Mouse (Mus musculus): ENCODE measurements at regions not wholly inside any gene's neighbourhood (a gene's known extent, or its start where the extent isn't known, plus 50 kb on each side); places are given as distances from the start of the nearest gene placed in this dataset.
A peak's percentile ranks its signal among the peaks of the same experiment; 100 is the strongest.

DNA sequence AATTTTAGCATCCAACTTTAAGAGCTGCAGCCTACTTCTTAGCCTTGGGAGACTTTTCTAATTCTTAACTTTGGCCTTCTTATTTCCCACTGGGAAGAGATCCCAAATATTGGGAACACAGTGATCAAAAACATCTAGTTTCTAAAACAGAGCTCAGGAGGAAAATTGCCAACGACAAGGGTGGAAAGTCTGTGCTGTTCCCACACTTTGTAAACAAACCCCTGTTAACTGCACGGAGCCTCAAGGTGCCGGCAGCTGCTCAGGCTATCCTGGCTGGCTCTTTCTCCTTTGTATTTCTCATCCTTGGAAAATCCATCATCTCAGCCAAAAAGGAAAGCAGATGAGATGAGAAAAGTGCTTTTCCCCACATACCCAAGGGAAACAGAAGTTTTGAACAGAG lies 84.9 kb downstream of the Impad1 start:
- DNase-seq (ENCODE audit: low read depth, low spot score) = no peak

DNA sequence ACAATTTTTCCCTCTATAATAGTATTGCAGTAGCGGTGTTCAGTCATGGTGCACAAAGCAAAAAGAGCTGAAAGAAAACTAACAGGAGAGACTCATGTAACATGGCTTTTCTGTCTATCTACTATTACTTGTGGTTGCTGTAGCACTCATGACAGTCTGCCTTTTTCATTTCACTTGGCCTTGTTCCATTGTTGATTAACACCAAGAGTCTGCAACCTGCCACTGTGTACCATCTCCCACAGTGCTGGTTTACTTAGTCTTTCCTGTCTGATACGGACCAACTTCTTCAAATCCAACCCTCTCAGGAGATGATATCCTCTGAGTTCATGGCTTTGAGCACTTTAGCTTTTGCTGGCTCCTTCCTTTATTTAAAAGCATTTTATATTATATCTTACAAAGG lies 94.1 kb downstream of the Impad1 start:
- DNase-seq (ENCODE audit: low read depth, low spot score) = no peak

DNA sequence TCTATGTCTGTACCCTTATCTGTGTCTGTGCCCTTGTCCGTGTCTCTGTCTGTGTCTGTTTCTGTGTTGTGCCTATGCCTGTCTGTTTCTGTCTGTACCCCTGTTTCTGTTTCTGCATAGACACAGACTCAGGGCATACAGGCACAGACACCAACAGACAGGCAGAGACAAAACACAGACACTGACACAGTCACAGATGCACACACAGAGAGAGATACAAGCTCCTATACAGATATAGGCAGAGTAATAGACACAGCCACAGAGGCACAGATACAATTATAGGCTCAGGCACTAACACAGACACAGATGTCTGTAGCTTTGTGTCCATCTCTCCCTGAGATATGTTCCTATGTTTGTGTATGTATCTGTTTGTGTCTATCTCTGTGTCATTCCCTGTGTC lies 97.7 kb downstream of the Impad1 start:
- DNase-seq (ENCODE audit: low read depth, low spot score) = no peak

DNA sequence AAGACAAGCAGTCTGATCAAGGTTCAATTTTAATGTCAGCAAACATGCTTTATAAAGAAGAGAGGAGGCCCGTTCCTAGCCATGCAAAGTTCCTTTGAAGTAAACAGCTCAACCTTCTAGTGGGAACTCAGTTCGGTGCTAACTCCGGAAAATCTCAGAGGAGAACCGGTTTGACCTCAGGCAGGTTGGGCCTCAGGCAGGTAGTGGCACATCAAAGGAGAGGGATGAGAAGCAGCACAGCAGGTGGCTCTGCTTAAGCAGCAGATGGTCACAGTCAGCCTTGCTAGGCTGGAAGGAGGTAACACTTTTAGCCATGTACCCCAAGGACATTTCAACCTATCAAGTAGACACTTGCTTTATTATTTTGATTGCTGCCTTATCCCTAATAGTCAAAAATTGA lies 106.2 kb downstream of the Impad1 start:
- peak; percentile 49 for DNase-seq (ENCODE audit: low read depth, low spot score)

DNA sequence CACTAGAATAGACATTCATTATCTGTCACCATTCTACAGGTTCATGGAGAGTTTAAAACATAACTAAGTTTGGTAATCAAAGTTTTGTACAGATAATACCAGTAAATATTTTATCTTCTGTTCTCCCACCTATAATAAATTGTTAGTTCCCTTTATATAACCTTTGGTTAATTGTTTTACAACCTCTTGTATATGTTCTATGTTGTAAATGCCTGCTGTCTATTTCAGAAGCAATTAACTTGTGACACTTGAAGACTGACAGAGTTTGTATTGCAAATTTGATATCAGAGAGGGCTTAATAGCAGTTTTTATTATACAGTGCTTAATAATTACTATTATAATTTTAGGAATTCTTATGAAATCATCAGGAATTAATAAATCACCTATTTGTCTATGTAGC lies 118.5 kb downstream of the Impad1 start:
- no peak for DNase-seq (ENCODE audit: low read depth, low spot score)

DNA sequence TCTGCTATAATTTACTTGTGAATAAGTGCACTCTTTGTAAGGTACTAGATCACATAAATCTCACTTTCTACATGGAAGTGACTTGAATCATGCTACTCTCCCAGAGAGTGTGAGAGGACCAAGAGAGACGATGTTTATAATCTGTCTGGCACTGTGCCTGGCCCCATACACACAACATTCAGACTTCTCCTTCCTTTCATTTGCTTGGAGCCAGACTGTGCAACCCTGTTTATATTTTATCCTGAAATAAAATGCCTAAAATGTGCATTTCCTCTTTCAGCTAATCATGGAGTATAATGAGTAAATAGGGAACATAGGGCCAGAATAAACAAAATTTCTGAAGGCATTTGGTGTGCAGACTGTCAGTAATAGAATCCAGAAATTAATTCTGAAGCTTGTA lies 142.9 kb downstream of the Impad1 start:
- no peak for DNase-seq (ENCODE audit: low read depth, low spot score)

DNA sequence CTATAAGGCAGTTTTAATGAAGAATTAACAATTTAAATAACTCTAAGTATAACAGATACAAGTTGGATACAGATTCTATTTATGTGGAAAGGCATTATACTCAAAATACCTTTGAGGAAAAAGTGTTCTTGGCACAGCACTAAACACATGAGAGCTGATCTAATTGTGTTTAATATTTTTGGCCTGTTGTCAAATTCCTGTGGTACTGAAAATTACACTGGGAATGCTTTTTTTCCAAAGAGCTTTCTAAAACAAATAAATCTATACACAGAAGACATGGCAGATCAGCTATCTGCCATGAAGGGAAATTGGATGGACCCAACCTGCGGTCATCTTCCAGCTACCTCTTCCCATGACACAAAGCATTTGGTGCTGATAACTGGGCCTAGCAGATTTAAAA lies 147.9 kb downstream of the Impad1 start:
- no peak for DNase-seq (ENCODE audit: low read depth, low spot score)

DNA sequence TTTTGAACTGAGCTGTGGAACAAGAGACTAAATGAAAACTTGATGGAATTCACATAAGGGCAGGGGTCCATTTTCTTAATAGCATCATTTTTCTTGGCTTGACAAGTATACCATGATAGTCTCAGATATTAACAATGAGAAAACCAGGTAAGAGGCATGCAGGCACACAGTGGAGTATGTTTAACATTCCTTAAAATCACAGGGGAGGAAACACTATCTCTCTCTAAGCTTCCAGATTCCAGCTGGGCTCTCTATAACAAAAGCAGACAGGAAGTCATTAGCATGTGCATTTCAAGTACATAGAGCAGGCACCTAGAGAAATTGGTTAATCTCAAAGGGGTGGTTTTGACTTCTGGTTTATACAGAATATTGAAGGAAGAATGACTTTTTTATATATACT lies 156.9 kb downstream of the Impad1 start:
- peak; percentile 80 for DNase-seq (ENCODE audit: low read depth, low spot score)

DNA sequence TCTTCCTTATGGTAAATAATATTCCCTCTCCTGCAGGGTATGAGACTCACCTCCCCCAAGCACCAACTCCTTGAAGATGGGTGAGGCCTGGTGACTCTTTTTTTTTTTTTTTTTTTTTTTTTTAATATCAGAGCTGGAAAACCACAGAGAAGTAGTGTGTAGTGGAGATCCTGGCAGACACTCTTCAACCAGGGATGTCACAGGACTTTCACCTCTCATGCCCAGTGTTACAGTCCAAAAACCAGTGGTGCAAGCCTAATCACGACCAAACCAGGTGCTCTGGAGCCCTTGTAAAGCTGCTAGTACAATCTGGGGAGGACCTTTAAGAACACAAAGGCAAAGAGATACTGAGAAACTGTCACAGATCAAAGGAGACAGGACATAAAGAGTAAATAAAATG lies 157.3 kb downstream of the Impad1 start:
- no peak for DNase-seq (ENCODE audit: low read depth, low spot score)

DNA sequence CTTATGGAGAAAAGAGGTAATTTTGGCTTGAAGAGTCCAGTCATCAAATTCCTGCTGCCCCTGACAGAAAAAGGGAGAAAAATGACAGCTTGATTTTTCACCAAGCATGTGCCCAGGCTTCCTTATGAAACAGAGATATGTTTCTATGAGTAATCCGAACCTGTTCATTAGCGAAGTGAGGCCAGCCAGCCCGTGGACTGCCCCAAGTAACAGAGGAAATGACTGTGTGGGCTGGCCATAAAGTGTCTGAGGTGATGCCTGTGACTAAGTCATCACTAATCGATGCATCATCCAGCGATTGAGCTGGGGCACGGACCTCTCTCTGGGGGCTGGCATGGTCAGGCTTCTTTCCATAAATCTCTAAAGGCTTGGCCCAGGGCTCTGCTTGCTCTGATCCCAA lies 157.8 kb downstream of the Impad1 start:
- no peak for DNase-seq (ENCODE audit: low read depth, low spot score)

DNA sequence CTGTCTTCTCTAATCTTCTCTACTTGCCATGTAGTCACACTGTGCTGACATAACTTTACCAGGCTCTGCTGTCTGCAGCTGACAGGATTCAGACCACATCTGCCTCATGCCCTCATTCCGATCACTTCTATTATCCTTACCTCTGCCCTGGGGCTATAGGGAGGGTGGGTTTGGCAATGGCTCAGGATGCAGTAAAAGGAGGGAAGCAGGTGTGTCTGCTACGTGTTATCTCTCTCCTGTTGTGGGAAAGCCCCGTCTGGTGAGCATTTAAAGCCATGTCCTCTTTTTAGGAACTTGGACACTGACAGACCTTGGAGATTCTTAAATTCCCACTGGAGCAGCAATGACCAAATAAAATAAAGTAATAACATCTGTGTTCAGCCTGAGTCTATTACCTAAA lies 158.5 kb downstream of the Impad1 start:
- no peak for DNase-seq (ENCODE audit: low read depth, low spot score)

DNA sequence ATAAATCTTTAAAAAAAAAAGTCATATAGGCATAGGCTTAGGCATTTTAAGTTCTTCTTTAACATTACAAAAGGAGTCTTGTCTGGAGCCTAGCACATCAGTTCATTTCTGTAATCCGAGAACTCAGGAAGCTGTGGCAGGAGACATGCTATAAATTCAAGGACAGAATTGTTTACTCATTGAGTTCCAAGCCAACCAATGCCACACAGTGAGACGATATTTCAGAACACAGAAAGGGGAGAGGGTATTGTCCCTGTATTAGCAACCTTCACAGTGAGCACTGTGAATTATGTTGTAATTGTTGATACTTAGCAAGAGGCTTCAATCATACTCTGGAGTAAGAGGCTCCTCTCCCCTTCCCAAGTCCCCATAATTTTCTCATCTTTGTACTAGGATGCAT lies 162.4 kb downstream of the Impad1 start:
- DNase-seq (ENCODE audit: low read depth, low spot score) = no peak

DNA sequence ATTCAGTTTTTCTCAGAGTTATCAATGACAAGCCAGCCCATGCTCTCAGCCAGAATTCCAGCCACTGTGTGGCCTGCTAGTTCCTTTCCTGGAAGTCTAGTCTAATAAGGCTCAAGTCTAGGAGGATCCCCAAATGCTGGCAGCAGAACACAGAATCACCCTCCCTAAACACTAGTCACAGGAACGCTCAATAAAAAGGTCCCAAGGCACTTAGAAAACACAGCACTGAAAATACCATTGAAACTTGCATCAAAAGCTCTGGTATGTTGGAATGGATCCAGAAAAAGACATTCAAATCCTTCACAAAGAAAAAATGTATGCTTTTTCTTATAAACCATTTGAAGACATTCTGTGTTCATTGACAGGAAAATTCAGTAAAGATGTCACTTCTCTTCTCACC lies 163.9 kb downstream of the Impad1 start:
- DNase-seq (ENCODE audit: low read depth, low spot score) = no peak

DNA sequence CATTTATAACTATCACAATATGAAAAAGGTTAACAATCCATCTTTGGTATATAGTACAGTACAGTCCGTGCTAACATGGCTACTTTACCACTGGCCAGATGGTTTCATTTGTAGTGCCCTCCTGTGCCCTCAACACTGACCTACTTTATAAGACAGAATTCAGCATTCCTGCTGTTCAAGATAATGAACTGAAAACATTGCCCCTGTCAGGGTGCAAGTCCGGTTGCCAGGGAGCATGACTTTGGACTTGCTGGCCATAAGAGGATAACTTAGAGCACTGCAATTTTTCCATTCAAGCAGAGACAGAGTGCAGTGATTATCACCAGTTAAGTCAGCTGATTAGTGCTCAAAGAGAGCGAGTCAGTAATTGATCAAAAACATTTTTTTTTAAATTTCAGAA lies 169.3 kb downstream of the Impad1 start:
- DNase-seq (ENCODE audit: low read depth, low spot score) = no peak

DNA sequence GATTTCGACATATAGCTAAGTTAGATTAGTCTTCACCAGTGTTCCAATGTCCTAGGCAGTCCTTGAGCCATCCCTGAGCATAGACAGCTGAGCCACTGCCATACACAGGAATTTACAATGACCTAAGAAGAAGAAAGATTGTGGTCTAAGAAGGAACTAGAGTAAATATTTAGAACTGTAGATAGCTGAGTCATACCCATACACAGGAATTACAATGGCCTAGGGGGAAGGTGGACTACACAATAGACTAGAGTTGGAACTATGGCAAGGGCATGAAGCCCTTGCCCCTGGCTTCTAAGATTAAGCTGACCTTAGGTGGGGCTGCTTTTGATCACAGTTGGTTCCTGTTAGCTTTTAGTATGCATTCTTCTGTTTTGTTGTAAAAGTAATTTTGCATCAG lies 173.0 kb downstream of the Impad1 start:
- peak; percentile 52 for DNase-seq (ENCODE audit: low read depth, low spot score)

DNA sequence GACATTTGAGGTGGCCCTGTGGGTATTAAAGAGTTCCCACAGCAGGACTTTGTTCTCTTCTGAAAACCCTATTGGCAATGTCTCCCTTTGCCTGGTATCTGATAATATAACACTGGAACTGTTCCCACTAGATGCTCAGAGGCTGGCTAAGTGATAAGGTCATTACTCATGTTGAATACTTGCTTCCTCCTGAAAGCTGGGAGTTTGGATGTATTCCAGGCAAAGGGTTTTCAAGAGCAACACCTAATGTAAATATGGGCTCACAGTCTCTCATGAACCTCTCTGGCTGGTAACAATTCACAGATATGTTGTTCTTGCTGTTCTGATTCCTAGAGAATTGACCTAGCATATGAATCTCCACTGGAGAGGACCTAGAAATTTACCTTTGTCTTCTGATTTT lies 178.6 kb downstream of the Impad1 start:
- no peak for DNase-seq (ENCODE audit: low read depth, low spot score)

All from R1 (cell line).